ENCODE assay signal across 8 mouse cellular contexts in genomic region chr7:27284865-27285697, GRCm38 (mm10). TPM values are rescaled to one million over a fixed set of nuclear protein-coding genes. Genes with fewer than 3 reads are reported as not detected.
DNase-seq lines count a peak whose midpoint lies in the region; ATAC-seq lines count a peak whose summit lies in the region.

No protein-coding gene starts in this region.

- H3K27me3 ChIP-seq in embryonic facial prominence, embryonic 11.5 days (ENCODE audit: control insufficient read depth, insufficient read depth, low read length) = no peaks in the 10 kb centered on the region
- no peaks in the 10 kb centered on the region for H3K27me3 ChIP-seq in kidney, embryonic 14.5 days (ENCODE audit: control insufficient read depth, insufficient read depth, low read length)

- no peaks in the 10 kb centered on the region for H3K9me3 ChIP-seq in embryonic facial prominence, embryonic 11.5 days (replicated peaks; ENCODE audit: control insufficient read depth, low read length)
- no peaks in the 10 kb centered on the region for H3K9me3 ChIP-seq in kidney, embryonic 14.5 days (ENCODE audit: control insufficient read depth, low read length)

- under 1% methylated on average over 28 of the region's 28 CpGs for WGBS in embryonic facial prominence, embryonic 11.5 days
- 2% methylated on average over 28 of the region's 28 CpGs for WGBS in kidney, embryonic 14.5 days

- peak overlapping the region; percentile 37; the same call in 1 of the 2 replicates for H3K9ac ChIP-seq in embryonic facial prominence, embryonic 11.5 days (replicated peaks; ENCODE audit: low read length)
- peak overlapping the region; percentile 50 for H3K9ac ChIP-seq in kidney, embryonic 14.5 days (ENCODE audit: low read depth, low read length)

- H3K27ac ChIP-seq in embryonic facial prominence, embryonic 11.5 days (replicated peaks; ENCODE audit: low read depth, low read length) = no peak overlapping the region
- H3K27ac ChIP-seq in kidney, embryonic 14.5 days (ENCODE audit: low read depth, low read length) = no peak overlapping the region; the same call in 1 of the 2 replicates

- ATAC-seq in embryonic facial prominence, embryonic 11.5 days (replicated peaks; ENCODE audit: insufficient number of reproducible peaks, low FRiP score, low TSS enrichment, low read depth) = peak; percentile 36; the same call in 1 of the 2 replicates
- ATAC-seq in kidney, embryonic 14.5 days (ENCODE audit: low FRiP score, low TSS enrichment) = peak; percentile 56

- H3K4me2 ChIP-seq in embryonic facial prominence, embryonic 11.5 days (ENCODE audit: low read depth, low read length) = peak overlapping the region; percentile 13
- H3K4me2 ChIP-seq in kidney, embryonic 14.5 days (replicated peaks; ENCODE audit: low read depth, low read length) = peak overlapping the region; percentile 28

- H3K36me3 ChIP-seq in embryonic facial prominence, embryonic 11.5 days (replicated peaks; ENCODE audit: control insufficient read depth, insufficient read depth, low read depth, low read length) = peaks cover 4% of the 10 kb centered on the region
- peaks cover 12% of the 10 kb centered on the region; the same call in 1 of the 2 replicates for H3K36me3 ChIP-seq in kidney, embryonic 14.5 days (ENCODE audit: control insufficient read depth, insufficient read depth, low read length)

- H3K4me1 ChIP-seq in embryonic facial prominence, embryonic 11.5 days (ENCODE audit: control insufficient read depth, insufficient read depth, low read length) = no peaks in the 10 kb centered on the region
- H3K4me1 ChIP-seq in kidney, embryonic 14.5 days (ENCODE audit: control insufficient read depth, insufficient read depth, low read length) = peaks cover 8% of the 10 kb centered on the region

- DNase-seq in right cerebral cortex, postnatal 10 days (ENCODE audit: low spot score in 2 of 2) = peak; percentile 48 to 54
- no peak for DNase-seq in right cerebral cortex, postnatal 25 days
- peak; percentile 54 for DNase-seq in embryonic facial prominence, embryonic 11.5 days (ENCODE audit: low spot score)
- DNase-seq in heart, adult 9 months (ENCODE audit: low spot score in 2 of 2) = peak; percentile 74 to 80
- peak; percentile 55 for DNase-seq in lung, postnatal 14 days
- DNase-seq in retina, embryonic 14.5 days (ENCODE audit: low spot score) = peak; percentile 61
- DNase-seq in frontal cortex, adult 2 months (ENCODE audit: extremely low spot score in 1 of 2, low spot score in 1 of 2) = no peak

- H3K4me3 ChIP-seq in embryonic facial prominence, embryonic 11.5 days (ENCODE audit: low read depth, low read length) = 0 out of 2 replicates have a peak overlapping the region, but pooled peaks have one; percentile 10
- H3K4me3 ChIP-seq in kidney, embryonic 14.5 days (ENCODE audit: low read length) = peak overlapping the region; percentile 2

RNA-seq across cellular contexts. Expression of gene Numbl, which starts 26.8 kb away (rescaled TPM):
- polyA plus RNA-seq in embryonic facial prominence, embryonic 11.5 days (2014; fragmentation: Nextera tagmentation; extraction: Ambion mirVana) = 9.5 and 11.2 TPM in 2 replicates
- 9.1 and 10.8 TPM in 2 replicates for polyA plus RNA-seq in kidney, embryonic 14.5 days (2014; fragmentation: Nextera tagmentation; extraction: Ambion mirVana)
- polyA plus RNA-seq in frontal cortex, adult 2 months (2012; rRNA removed) = 95.1 and 100 TPM in 2 replicates

RNA-seq across cellular contexts. Expression of gene Coq8b, which starts 52.3 kb away (rescaled TPM):
- 14.4 and 14.9 TPM in 2 replicates for polyA plus RNA-seq in embryonic facial prominence, embryonic 11.5 days (2014; fragmentation: Nextera tagmentation; extraction: Ambion mirVana)
- polyA plus RNA-seq in kidney, embryonic 14.5 days (2014; fragmentation: Nextera tagmentation; extraction: Ambion mirVana) = 15.9 and 17.1 TPM in 2 replicates
- polyA plus RNA-seq in frontal cortex, adult 2 months (2012; rRNA removed) = 39.1 and 40.5 TPM in 2 replicates

RNA-seq across cellular contexts. Expression of gene Ltbp4, which starts 52.4 kb away (rescaled TPM):
- 6.3 and 6.6 TPM in 2 replicates for polyA plus RNA-seq in embryonic facial prominence, embryonic 11.5 days (2014; fragmentation: Nextera tagmentation; extraction: Ambion mirVana)
- 23.4 and 26.0 TPM in 2 replicates for polyA plus RNA-seq in kidney, embryonic 14.5 days (2014; fragmentation: Nextera tagmentation; extraction: Ambion mirVana)
- 68.8 and 69.8 TPM in 2 replicates for polyA plus RNA-seq in frontal cortex, adult 2 months (2012; rRNA removed)

RNA-seq across cellular contexts. Expression of gene Itpkc, which starts 56.6 kb away (rescaled TPM):
- polyA plus RNA-seq in embryonic facial prominence, embryonic 11.5 days (2014; fragmentation: Nextera tagmentation; extraction: Ambion mirVana) = 6.0 and 6.2 TPM in 2 replicates
- polyA plus RNA-seq in kidney, embryonic 14.5 days (2014; fragmentation: Nextera tagmentation; extraction: Ambion mirVana) = 4.2 and 5.2 TPM in 2 replicates
- polyA plus RNA-seq in frontal cortex, adult 2 months (2012; rRNA removed) = 5.2 and 6.7 TPM in 2 replicates

Comparison
In these comparisons a context has a peak if more than half of its experiments do, and no peak if none do; other contexts are left out.
1. DNase-seq: peak in right cerebral cortex, postnatal 10 days (2 of 2), embryonic facial prominence, embryonic 11.5 days (single experiment), heart, adult 9 months (2 of 2), lung, postnatal 14 days (single experiment) and retina, embryonic 14.5 days (single experiment); none in right cerebral cortex, postnatal 25 days (single experiment) and frontal cortex, adult 2 months (0 of 2).